Mouse (Mus musculus) small intestine, adult 2 months (tissue): ENCODE measurements around the gene Amz2. TPM values are rescaled to one million over a fixed set of nuclear protein-coding genes. Genes with fewer than 3 reads are reported as not detected.

Source experiments
- H3K27ac ChIP-seq: fragments of 200-500 bp; 2 replicates; pipeline ENCODE4 v1.5.1; 2012; ENCODE audit warnings: low read depth, low read length, control low read depth, inconsistent platforms; ENCODE audit not compliant: insufficient read depth
- H3K27me3 ChIP-seq: fragments of 200-500 bp; 2 replicates; pipeline ENCODE4 v1.6.1; 2012; ENCODE audit warnings: mild to moderate bottlenecking, moderate library complexity, low read length, inconsistent platforms; ENCODE audit not compliant: control insufficient read depth, insufficient read depth
- H3K36me3 ChIP-seq: fragments of 200-500 bp; 2 replicates; pipeline ENCODE4 v1.6.1; 2012; ENCODE audit warnings: mild to moderate bottlenecking, low read length, control low read depth, inconsistent platforms; ENCODE audit not compliant: control insufficient read depth, insufficient read depth
- H3K4me1 ChIP-seq: fragments of 200-500 bp; 2 replicates; pipeline ENCODE4 v1.6.1; 2012; ENCODE audit warnings: low read length, inconsistent platforms, mixed read lengths; ENCODE audit not compliant: control insufficient read depth, insufficient read depth, insufficient read length
- H3K4me3 ChIP-seq: fragments of 200-500 bp; 2 replicates; pipeline ENCODE4 v1.5.1; 2012; ENCODE audit warnings: low read depth, mild to moderate bottlenecking, control low read depth, inconsistent platforms, low read length, moderate library complexity
- CTCF ChIP-seq: fragments of 200-500 bp; IDR thresholded peaks from 2 replicates; pipeline ENCODE4 v1.5.1; 2012; ENCODE audit warnings: low read depth, mild to moderate bottlenecking, control low read depth, inconsistent platforms, low read length, moderate library complexity, mixed read lengths; ENCODE audit not compliant: insufficient replicate concordance, insufficient read length; ENCODE audit errors: extremely low read depth
- POLR2A ChIP-seq: fragments of 200-500 bp; IDR thresholded peaks from 2 replicates; pipeline ENCODE4 v1.6.1; 2012; ENCODE audit warnings: low read depth, mild to moderate bottlenecking, control low read depth, inconsistent platforms, low read length, moderate library complexity
- WGBS: fragments of 180-500 bp; shearing (Covaris S2); methylation state at CpG from one replicate; pipeline ENCODE4 v1.1.7; 2018; 5-methylcytosine and 5-hydroxymethylcytosine counted together
- polyA plus RNA-seq: library from polyadenylated mRNA; depleted of rRNA; stranded (reverse); fragments of >200 nt; gene quantifications from 2 replicates; pipeline ENCODE4 v1.2.3, GENCODE M21; 2012

Amz2 gene
- polyA plus RNA-seq, 1 experiment, result 10.5 TPM

DNA sequence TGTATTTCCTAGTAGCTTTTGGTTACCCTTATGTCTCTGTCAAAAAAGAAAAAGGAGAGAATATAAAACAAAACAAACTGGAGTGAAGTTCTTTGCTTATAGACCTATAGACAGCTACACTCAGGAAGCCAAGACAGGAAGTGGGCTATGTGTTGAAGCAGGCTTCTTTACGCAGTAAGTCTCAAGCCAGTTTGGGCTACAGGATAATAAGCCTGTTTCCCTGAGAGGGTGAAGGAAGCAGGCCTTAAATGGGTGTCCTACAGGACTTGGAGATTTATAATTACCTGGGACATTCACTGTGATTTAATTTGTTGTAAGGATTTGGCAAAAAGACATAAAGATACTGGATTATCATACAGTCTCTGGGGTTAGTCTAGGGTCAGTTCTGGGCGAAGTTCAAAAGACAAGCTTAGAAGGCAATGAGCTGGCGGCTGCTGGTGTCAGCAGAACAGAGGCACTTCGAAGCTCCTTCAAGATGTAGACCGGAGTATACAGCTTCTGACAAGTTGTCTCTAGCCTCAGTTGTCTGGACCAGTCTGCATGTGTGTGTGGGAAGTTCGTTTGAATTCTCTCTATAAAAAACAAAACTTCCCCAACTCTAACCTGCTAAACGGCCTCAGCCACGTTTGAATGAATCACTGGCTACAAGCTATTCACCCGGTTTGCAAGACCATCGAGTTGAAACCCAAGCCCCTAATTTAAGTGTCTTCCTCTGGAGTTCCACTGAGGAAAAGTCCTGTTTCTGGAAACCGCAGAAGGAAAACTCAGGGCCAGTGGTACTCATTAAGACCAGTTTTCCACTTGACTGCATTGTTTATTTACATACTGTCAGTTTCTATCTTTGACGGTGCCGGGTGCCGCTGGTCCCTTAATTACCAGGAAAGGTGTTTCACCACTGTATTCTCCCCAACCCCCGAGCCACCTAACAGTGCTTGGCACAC, 45.4 kb downstream of the Amz2 start:
- Histone ChIP-seq H3K27me3 (no peaks in the 10 kb centered on the region), H3K27ac (peak overlapping the region; percentile 88), H3K4me1 (peaks cover 6% of the 10 kb centered on the region), H3K36me3 (peaks cover 3% of the 10 kb centered on the region; the same call in 1 of the 2 replicates), H3K4me3 (peak overlapping the region; percentile 79)
- TF ChIP-seq CTCF (no peak), POLR2A (no peak)
- 21% methylated on average over 15 of the region's 15 CpGs for WGBS

DNA sequence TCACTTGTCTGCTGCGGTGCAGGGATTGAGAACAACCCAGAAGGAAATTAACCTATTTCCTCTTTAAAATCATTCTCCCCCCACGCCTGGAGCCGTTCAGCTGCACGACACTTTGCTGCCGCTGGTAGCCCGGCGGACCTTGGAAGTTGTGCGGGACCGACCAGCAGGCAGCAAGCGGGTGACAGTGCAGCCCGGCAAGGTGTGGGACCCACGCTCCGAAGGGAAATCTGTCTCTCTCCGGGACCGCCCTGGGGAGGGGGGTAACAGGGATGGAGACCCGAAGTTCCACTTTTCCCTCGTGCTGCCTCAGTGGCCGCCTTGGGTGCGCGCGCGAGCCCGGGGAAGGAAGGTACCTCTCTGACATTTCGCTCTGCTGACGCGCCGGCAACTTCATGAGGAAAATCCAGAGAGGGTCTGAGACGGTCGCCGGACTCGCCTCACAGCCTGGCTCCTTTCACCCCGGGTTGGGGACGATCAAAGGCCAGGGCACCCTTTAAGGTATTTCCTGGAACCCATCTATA, 46.5 kb downstream of the Amz2 start:
- no peaks in the 10 kb centered on the region for H3K27me3 ChIP-seq
- 1% methylated on average over 33 of the region's 33 CpGs for WGBS
- H3K36me3 ChIP-seq, result no peaks in the 10 kb centered on the region
- TF ChIP-seq CTCF (peak; percentile 12; the same call in 1 of the 2 replicates), POLR2A (no peak; the same call in 1 of the 2 replicates)
- peaks cover 6% of the 10 kb centered on the region for H3K4me1 ChIP-seq
- peak overlapping the region; percentile 88 for H3K27ac ChIP-seq
- peak overlapping the region; percentile 79 for H3K4me3 ChIP-seq

DNA sequence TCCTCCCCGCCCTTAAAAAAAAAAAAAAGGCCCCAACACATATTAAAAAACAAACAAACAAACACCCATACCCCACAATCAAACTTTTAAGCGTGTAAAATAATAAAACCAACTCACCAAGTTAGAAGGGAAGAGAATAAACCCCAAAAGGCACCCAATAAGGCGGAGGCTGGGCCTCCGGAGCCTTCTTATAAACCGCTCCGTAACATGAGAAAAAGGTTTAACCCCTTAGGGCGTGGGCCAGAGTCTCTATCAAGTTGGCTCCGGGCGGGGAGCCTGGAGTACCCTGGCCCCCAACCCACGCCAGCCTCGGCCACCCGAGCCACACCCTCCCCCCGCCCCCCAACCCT, 47.0 kb downstream of the Amz2 start:
- TF ChIP-seq POLR2A (no peak), CTCF (no peak)

DNA sequence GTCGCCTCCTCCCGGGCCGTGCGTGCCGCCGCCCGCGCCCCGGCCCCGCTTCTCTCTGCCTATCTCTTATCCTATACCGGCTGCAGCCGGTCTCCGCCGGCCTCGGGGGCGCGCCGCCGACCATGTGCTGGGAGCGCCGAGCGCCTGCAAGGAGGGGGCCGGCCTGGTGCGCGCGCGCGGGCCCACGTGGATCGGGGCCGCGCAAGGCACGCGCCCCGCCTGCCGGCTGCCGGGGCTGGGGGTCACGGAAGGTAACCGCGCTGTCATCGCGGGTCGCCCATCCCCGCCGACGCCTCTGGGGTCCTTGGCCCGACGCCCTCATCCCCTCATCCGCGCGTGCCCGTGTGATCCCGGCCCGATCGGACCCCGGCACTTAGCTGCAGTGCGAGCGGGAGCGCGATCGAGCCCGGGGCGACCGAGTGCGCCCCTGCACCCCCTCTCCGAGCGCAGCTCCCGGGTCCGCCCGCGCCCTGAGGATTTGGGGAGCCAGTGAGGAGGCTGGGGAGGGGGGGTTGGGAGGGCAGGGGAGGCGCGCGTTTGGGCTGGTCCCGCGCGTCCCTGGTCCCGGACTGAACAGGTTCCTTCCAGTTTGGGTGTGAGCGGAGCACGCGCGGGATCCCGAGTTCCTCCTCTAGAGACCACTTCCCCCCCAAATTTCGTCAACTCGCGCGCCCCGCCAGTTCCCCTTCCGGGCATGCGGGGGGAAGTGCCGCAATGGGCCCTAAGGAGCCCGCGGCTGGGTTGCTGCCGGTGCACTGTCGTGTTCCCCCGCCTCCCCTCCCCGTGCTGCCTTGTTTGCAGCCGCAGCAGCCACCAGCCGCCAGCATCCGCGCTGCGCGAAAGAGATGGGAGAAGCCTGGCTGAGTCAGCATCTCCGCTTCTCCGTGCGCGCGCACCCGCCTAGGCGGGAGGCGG, 47.7 kb downstream of the Amz2 start, which contains the start of the genes Arsg and Slc16a6:
Arsg (plus strand) TSS at position 204 of the 915 bp plus-strand sequence.
Slc16a6 (minus strand) TSS at position 428 of the 915 bp plus-strand sequence.
- peaks cover 12% of the 10 kb centered on the region for H3K4me1 ChIP-seq
- TF ChIP-seq CTCF (no peak), POLR2A (peak; percentile 13)
- WGBS, result 1% methylated on average over 111 of the region's 111 CpGs
- no peaks in the 10 kb centered on the region for H3K36me3 ChIP-seq
- H3K27me3 ChIP-seq, result no peaks in the 10 kb centered on the region
- H3K4me3 ChIP-seq, result peak within 1 kb of the TSS; percentile 79
- H3K27ac ChIP-seq, result peak within 1 kb of the TSS; percentile 88

More for the DNA sequence above, 47.0 kb downstream of the Amz2 start:
- H3K36me3 ChIP-seq, result no peaks in the 10 kb centered on the region
- H3K4me3 ChIP-seq, result peak overlapping the region; percentile 79
- WGBS, result 0% methylated on average over 13 of the region's 13 CpGs
- peak overlapping the region; percentile 88 for H3K27ac ChIP-seq
- no peaks in the 10 kb centered on the region for H3K27me3 ChIP-seq
- H3K4me1 ChIP-seq, result peaks cover 9% of the 10 kb centered on the region

DNA sequence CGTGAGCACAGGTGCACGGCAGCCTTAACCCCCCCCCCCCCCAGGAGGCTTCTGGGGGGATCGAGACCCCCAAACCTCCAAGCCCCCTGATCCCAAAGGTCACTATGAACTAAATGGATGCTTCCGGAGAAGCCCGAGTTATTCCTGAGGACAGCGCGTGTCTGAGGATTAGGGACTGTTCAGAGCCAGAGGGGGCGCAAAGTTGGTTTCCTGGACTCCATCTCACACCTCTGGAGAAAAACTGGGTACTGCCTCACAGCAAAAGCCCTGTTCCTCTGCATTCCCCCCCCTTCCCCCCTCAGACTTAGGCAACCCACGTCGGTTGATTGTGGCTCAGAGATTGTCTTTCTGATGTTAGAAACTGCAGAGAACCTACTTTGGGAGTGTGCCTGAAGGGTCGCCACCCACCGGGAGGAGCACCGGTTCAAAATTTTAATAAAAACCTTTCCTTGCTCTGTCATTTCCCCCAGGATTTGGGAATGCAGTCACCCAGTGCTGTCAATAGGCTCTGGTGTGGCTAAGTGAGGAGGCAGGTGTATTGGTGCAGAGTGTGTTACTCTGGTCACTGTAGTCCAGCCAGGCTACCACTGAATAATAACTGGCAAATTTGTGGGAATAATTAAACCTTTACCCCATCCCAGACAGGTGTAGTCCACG, 48.5 kb downstream of the Amz2 start:
- Histone ChIP-seq H3K27me3 (no peaks in the 10 kb centered on the region), H3K4me3 (peak overlapping the region; percentile 79), H3K36me3 (no peaks in the 10 kb centered on the region), H3K27ac (no peak overlapping the region), H3K4me1 (peaks cover 12% of the 10 kb centered on the region)
- peak; percentile 4; the same call in 1 of the 2 replicates for TF ChIP-seq POLR2A
- no peak for TF ChIP-seq CTCF
- 7% methylated on average over 14 of the region's 14 CpGs for WGBS

DNA sequence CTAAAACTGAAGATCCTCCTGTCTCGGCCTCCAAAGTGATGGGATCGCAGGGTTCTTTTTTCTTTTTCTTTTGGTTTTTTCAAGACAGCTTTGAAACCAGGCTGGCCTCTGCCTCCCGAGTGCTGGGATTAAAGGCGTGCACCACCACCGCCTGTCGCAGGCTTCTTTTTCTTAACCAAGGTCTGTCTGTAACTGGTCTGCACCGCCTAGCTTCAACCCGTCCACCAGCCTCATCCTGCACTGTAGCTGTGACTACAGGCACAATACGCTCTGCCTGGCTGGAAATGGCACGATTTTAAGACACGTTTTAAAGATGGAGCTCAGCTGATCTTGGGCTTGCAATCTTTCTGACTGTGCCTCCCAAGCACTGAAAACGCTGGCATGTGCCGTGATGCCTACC, 49.1 kb downstream of the Amz2 start:
- TF ChIP-seq CTCF (no peak), POLR2A (no peak)
- no peaks in the 10 kb centered on the region for H3K36me3 ChIP-seq
- H3K4me3 ChIP-seq, result no peak overlapping the region
- H3K4me1 ChIP-seq, result peaks cover 9% of the 10 kb centered on the region
- no peaks in the 10 kb centered on the region for H3K27me3 ChIP-seq
- 91% methylated on average over 13 of the region's 13 CpGs for WGBS
- H3K27ac ChIP-seq, result no peak overlapping the region
